Mouse (Mus musculus) forebrain, embryonic 14.5 days (tissue): Measurements from ENCODE around the gene Cox14. TPM values are rescaled to one million over a fixed set of nuclear protein-coding genes. Genes with fewer than 3 reads are reported as not detected.

Experiments
- ATAC-seq: fragments of 200-750 bp; cut with Nextera tagmentation; 2 replicates; pipeline ENCODE4 v1.8.0; 2017; ENCODE audit warnings: mild to moderate bottlenecking, moderate library complexity
- DNase-seq: peaks from one replicate; pipeline ENCODE4 v3.0.0-alpha.2; 2015; ENCODE audit warnings: low spot score
- H3K27ac ChIP-seq: fragments of 300-500 bp; sonication (generic); 2 replicates; pipeline ENCODE4 v1.5.1; 2014; ENCODE audit warnings: low read depth, mild to moderate bottlenecking, control low read depth, low read length, moderate library complexity
- H3K27me3 ChIP-seq: fragments of 300-500 bp; sonication (generic); replicated peaks from 2 replicates; pipeline ENCODE4 v1.6.1; 2014; ENCODE audit warnings: low read length, control low read depth, mixed read lengths; ENCODE audit not compliant: control insufficient read depth, insufficient read depth
- H3K36me3 ChIP-seq: fragments of 300-500 bp; sonication (generic); 2 replicates; pipeline ENCODE4 v1.6.1; 2014; ENCODE audit warnings: low read length, control low read depth; ENCODE audit not compliant: control insufficient read depth, insufficient read depth
- H3K4me1 ChIP-seq: fragments of 300-500 bp; sonication (generic); 2 replicates; pipeline ENCODE4 v1.6.1; 2014; ENCODE audit warnings: antibody characterized with exemption, low read length, control low read depth; ENCODE audit not compliant: control insufficient read depth, insufficient read depth
- H3K4me2 ChIP-seq: fragments of 300-500 bp; sonication (generic); 2 replicates; pipeline ENCODE4 v1.6.1; 2014; ENCODE audit warnings: mild to moderate bottlenecking, control low read depth, low read length
- H3K4me3 ChIP-seq: fragments of 300-500 bp; sonication (generic); 2 replicates; pipeline ENCODE4 v1.5.1; 2014; ENCODE audit warnings: low read depth, low read length, control low read depth
- H3K9ac ChIP-seq: fragments of 300-500 bp; sonication (generic); 2 replicates; pipeline ENCODE4 v1.6.1; 2014; ENCODE audit warnings: mild to moderate bottlenecking, low read length, control low read depth, moderate library complexity
- H3K9me3 ChIP-seq: fragments of 300-500 bp; sonication (generic); replicated peaks from 2 replicates; pipeline ENCODE4 v1.6.1; 2016; ENCODE audit warnings: low read length, control low read depth, mixed read lengths; ENCODE audit not compliant: control insufficient read depth
- WGBS: fragments of 180-500 bp; shearing (Covaris S2); extraction: QIAGEN DNeasy Blood & Tissue Kit; methylation state at CpG from one replicate; pipeline ENCODE4 v1.1.7; 2014; 5-methylcytosine and 5-hydroxymethylcytosine counted together
- polyA plus RNA-seq: library from polyadenylated mRNA; unstranded; fragments of >200 nt; fragmentation: Nextera tagmentation; extraction: Ambion mirVana; gene quantifications from 2 replicates; pipeline ENCODE4 v1.2.1, GENCODE M21; 2014

Gene Cox14
- polyA plus RNA-seq, 1 experiment from 2014 or later, result 238 TPM

GRCm38 (mm10) chr15:99713569-99713968 is 11.8 kb upstream of the Cox14 start:
- Histone ChIP-seq H3K27me3 (no peaks in the 10 kb centered on the region), H3K4me3 (no peak overlapping the region), H3K27ac (no peak overlapping the region; the same call in 1 of the 2 replicates), H3K4me2 (no peak overlapping the region), H3K36me3 (peaks cover 76% of the 10 kb centered on the region), H3K9ac (no peak overlapping the region), H3K4me1 (peaks cover 10% of the 10 kb centered on the region; the same call in 1 of the 2 replicates), H3K9me3 (no peaks in the 10 kb centered on the region)
- 92% methylated on average over 3 of the region's 3 CpGs for WGBS
- ATAC-seq, result no peak
- no peak for DNase-seq

DNA sequence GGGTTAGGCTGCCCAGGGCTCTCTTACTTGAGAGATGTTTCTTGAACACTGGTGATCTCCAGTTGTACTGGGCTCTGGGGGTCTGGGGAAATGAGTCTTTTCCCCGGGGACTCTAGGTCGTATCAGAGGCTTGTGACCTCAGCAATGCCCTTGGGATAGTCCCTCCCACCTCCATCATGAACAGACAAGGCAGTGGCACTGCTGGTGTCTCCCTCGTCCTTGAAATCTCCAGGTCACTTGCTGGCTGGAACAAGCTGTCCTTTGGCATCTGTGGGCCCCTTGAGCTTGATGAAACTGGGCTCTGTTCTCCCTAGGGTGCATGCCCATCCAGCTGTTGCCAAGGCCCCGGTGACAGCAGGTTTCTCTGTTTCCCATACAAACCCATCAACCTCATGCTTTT is 11.2 kb upstream of the Cox14 start:
- no peaks in the 10 kb centered on the region for H3K9me3 ChIP-seq
- H3K4me2 ChIP-seq, result no peak overlapping the region
- peak overlapping the region; percentile 87 for H3K27ac ChIP-seq
- no peak overlapping the region for H3K9ac ChIP-seq
- no peaks in the 10 kb centered on the region for H3K27me3 ChIP-seq
- DNase-seq (no peak), ATAC-seq (no peak)
- peaks cover 73% of the 10 kb centered on the region for H3K36me3 ChIP-seq
- H3K4me3 ChIP-seq, result no peak overlapping the region
- H3K4me1 ChIP-seq, result peaks cover 10% of the 10 kb centered on the region; the same call in 1 of the 2 replicates
- WGBS, result 75% methylated on average over 4 of the region's 4 CpGs

DNA sequence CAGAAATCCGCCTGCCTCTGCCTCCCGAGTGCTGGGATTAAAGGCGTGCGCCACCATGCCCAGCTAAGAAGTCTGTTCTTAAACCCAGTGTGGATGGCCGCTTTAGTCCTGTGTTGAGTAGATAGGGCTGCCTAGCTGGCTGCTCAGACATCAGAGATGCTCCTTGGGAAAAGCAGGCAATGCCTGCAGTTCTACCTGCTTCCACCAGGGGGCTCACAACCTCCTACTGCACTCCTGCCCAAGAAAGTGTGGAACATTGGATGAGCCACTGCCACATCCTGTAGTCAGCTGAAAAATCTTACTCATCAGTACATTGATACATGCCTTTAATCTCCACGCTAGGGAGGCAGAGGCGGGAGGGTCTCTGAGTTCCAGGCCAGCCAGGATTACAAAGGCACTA is 10.6 kb upstream of the Cox14 start:
- Histone ChIP-seq H3K9ac (no peak overlapping the region), H3K4me2 (no peak overlapping the region), H3K27ac (peak overlapping the region; percentile 87), H3K4me1 (peaks cover 10% of the 10 kb centered on the region; the same call in 1 of the 2 replicates), H3K27me3 (no peaks in the 10 kb centered on the region), H3K9me3 (no peaks in the 10 kb centered on the region), H3K36me3 (peaks cover 66% of the 10 kb centered on the region), H3K4me3 (no peak overlapping the region)
- ATAC-seq (peak; percentile 55), DNase-seq (peak; percentile 87)
- 50% methylated on average over 7 of the region's 7 CpGs for WGBS

DNA sequence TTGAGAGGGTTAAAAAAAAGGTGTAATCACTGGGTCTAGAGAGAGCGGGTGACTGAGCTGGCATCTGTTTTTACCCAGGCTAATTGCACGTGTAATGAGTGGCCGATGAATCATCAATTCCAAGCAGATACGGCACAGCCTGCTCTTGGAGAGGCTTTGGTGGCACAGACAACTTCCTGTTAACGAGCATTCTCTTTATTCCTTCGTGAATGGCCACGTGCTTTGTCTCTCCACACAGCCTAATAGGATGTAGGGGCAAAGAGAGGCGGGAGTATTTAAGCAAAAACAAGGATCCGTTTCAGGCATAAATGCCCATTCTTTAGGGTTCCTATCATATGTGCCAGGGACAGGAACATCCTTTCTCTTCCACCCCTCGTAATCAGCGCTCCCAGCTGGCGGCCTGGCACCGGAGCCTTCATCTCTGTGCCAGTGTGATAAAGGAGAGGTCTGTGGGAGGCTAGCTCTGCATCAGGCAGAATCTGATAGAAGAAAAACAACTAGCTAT is 10.0 kb upstream of the Cox14 start:
- H3K9me3 ChIP-seq, result no peaks in the 10 kb centered on the region
- peaks cover 65% of the 10 kb centered on the region for H3K36me3 ChIP-seq
- WGBS, result 19% methylated on average over 13 of the region's 13 CpGs
- DNase-seq (peak; percentile 80), ATAC-seq (peak; percentile 54)
- no peak overlapping the region for H3K4me3 ChIP-seq
- H3K4me2 ChIP-seq, result no peak overlapping the region
- H3K27ac ChIP-seq, result peak overlapping the region; percentile 87
- H3K27me3 ChIP-seq, result no peaks in the 10 kb centered on the region
- peak overlapping the region; percentile 40; the same call in 1 of the 2 replicates for H3K9ac ChIP-seq
- peaks cover 10% of the 10 kb centered on the region; the same call in 1 of the 2 replicates for H3K4me1 ChIP-seq

GRCm38 (mm10) chr15:99715982-99716746 is 9.3 kb upstream of the Cox14 start:
- H3K9ac ChIP-seq, result peak overlapping the region; percentile 40; the same call in 1 of the 2 replicates
- peak; percentile 21; the same call in 1 of the 2 replicates for ATAC-seq
- H3K36me3 ChIP-seq, result peaks cover 62% of the 10 kb centered on the region

GRCm38 (mm10) chr15:99716814-99717213 is 8.6 kb upstream of the Cox14 start:
- H3K36me3 ChIP-seq, result peaks cover 59% of the 10 kb centered on the region
- WGBS, result 86% methylated on average over 12 of the region's 12 CpGs
- H3K9me3 ChIP-seq, result no peaks in the 10 kb centered on the region
- peaks cover 10% of the 10 kb centered on the region; the same call in 1 of the 2 replicates for H3K4me1 ChIP-seq
- DNase-seq (no peak), ATAC-seq (no peak)
- H3K4me3 ChIP-seq, result no peak overlapping the region
- H3K9ac ChIP-seq, result no peak overlapping the region
- no peak overlapping the region for H3K27ac ChIP-seq
- H3K4me2 ChIP-seq, result no peak overlapping the region
- H3K27me3 ChIP-seq, result no peaks in the 10 kb centered on the region

More at GRCm38 (mm10) chr15:99715982-99716746, 9.3 kb upstream of the Cox14 start:
- peak overlapping the region; percentile 87 for H3K27ac ChIP-seq
- H3K4me1 ChIP-seq, result peaks cover 10% of the 10 kb centered on the region; the same call in 1 of the 2 replicates
- 76% methylated on average over 11 of the region's 11 CpGs for WGBS
- no peak for DNase-seq
- H3K4me2 ChIP-seq, result no peak overlapping the region
- no peaks in the 10 kb centered on the region for H3K9me3 ChIP-seq
- no peak overlapping the region for H3K4me3 ChIP-seq
- H3K27me3 ChIP-seq, result no peaks in the 10 kb centered on the region

- H3K4me3 ChIP-seq, result no peak within 1 kb of the TSS
- DNase-seq (peak; percentile 35), ATAC-seq (no peak)
- peak within 1 kb of the TSS; percentile 87 for H3K27ac ChIP-seq
- peaks cover 10% of the 10 kb centered on the region; the same call in 1 of the 2 replicates for H3K4me1 ChIP-seq
- peaks cover 59% of the 10 kb centered on the region for H3K36me3 ChIP-seq
- no peak within 1 kb of the TSS for H3K4me2 ChIP-seq
- no peaks in the 10 kb centered on the region for H3K9me3 ChIP-seq
- H3K9ac ChIP-seq, result no peak within 1 kb of the TSS
- no peaks in the 10 kb centered on the region for H3K27me3 ChIP-seq
- WGBS, result 64% methylated on average over 26 of the region's 26 CpGs
Measured at GRCm38 (mm10) chr15:99717386-99718334, 7.8 kb upstream of the Cox14 start, which contains the start of gene Gpd1. Gpd1 (plus strand) TSS chr15:99717515.

DNA sequence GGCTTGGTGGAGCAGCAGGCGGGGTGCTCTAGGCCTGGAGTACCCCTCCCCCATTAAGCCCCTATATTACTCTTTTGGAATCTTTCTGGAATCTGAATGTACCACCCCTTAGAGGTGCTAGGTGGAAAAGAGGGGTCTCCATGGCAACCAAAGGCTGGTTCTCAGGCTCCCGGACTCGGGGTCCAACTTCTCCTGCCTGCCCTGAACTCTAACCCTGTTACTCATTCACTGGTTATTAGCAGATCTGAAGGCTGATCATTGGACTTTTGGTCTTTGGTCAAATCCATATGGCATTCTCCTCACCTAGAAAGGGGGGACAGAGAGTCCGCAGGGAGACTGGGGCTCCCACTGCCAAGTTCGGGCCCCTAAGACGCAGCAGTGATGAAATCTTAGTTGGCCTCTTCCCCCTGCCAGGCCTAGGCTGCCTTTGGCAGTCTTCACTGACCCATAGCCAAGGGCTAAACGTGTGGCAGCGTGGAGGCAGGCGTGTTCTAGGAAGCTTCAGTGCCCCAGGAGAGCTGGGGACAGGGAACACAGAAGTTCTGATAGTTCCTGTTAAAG is 6.9 kb upstream of the Cox14 start:
- H3K4me2 ChIP-seq, result no peak overlapping the region
- H3K4me1 ChIP-seq, result peaks cover 10% of the 10 kb centered on the region; the same call in 1 of the 2 replicates
- peaks cover 59% of the 10 kb centered on the region for H3K36me3 ChIP-seq
- no peaks in the 10 kb centered on the region for H3K27me3 ChIP-seq
- DNase-seq, result no peak
- no peaks in the 10 kb centered on the region for H3K9me3 ChIP-seq
- WGBS, result 88% methylated on average over 9 of the region's 9 CpGs
- ATAC-seq, result no peak
- H3K4me3 ChIP-seq, result no peak overlapping the region
- H3K27ac ChIP-seq, result no peak overlapping the region
- H3K9ac ChIP-seq, result no peak overlapping the region
